Mouse (Mus musculus) embryo, embryonic 10.5 days (tissue): ENCODE measurements at regions not wholly inside any gene's neighbourhood (a gene's known extent, or its start where the extent isn't known, plus 50 kb on each side); places are given as distances from the start of the nearest gene placed in this dataset.
A peak's percentile ranks its signal among the peaks of the same experiment; 100 is the strongest.

Experiments used
- DNase-seq: peaks from one replicate; pipeline ENCODE4 v3.0.0-alpha.2; 2015; ENCODE audit warnings: low spot score

GRCm38 (mm10) chr2:137422656-137423055, 306.2 kb upstream of the Jag1 start:
- DNase-seq = no peak

DNA sequence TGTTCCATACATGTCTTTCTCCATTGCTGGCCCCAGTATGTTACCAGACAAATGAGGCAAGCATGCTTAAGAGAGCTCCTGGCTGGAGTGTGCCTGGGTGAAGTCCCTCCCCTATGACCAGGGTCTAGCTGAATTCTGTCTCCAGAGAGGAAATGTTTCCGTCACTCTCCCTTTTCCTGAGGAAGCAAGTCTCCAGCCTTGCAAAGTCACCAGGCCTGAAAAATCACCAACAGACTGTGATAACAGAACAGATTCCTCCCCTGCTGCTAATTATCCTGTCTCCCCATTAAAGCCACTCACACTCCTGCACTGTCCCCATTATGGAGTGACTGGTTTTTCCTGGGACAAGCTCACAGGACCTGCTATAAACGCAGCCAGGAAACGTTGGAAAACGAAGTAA, 303.2 kb upstream of the Jag1 start:
- DNase-seq = no peak

GRCm38 (mm10) chr2:137417691-137418090, 301.2 kb upstream of the Jag1 start:
- DNase-seq = no peak

DNA sequence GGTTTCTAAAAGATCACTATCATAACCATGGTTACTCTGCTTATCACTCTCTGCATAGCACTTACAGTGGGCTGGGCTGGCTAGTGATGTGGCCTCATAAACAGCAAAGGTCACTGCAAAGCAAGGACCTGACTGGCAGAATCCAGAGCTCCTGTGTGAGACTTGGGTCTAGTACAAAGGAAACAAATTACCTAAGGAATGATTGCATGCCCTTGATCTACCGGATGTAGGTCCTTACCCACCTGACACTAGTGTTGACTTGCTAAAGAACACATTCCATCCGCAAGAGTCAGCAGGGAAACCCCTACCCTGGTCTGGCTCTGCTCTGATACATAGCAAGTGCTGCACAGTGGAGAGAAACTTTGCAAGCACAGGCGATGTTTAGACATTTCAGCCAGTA, 297.0 kb upstream of the Jag1 start:
- no peak for DNase-seq

GRCm38 (mm10) chr2:137409611-137410010, 293.2 kb upstream of the Jag1 start:
- no peak for DNase-seq

DNA sequence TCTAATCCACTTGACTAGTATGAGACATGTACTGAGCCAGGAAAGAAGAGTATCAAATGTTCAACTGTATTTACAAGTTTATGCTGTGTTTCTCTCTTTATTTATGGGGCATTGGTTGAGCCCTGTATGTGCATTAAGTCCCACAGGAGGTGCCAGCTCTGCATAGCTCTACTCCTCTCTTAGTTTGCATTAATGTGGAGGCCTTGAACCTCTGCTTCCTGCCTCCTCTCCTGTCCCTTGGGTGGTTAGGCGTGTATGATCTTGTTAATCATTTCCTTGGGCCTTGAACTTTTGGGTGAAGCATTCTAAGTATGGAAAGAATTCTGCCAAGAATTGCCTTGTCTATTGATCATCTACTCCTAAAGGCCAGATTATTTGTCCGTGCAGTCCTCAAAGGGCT, 291.9 kb upstream of the Jag1 start:
- no peak for DNase-seq

GRCm38 (mm10) chr2:137393486-137393885, 277.0 kb upstream of the Jag1 start:
- peak; percentile 53 for DNase-seq

GRCm38 (mm10) chr2:137379816-137380215, 263.4 kb upstream of the Jag1 start:
- DNase-seq = no peak

DNA sequence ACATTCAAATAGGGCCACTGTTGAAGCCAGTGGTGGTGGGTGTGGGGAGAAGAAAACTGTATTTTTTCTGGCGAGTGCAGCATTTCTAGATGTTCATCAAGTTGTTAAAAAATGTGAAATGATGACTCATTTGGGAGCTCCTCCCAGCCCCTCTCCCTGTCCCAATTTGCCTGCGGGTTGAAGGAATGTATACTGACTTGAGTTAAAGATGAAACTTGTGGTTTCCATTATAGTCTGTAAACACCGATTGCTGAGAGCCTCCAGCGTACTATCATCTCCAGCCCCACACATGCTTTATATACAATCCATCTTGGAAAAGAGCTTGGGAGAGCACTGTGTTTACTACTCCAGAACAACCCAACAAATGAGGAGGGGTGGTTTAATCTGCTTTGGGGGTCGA, 258.9 kb upstream of the Jag1 start:
- DNase-seq = no peak

DNA sequence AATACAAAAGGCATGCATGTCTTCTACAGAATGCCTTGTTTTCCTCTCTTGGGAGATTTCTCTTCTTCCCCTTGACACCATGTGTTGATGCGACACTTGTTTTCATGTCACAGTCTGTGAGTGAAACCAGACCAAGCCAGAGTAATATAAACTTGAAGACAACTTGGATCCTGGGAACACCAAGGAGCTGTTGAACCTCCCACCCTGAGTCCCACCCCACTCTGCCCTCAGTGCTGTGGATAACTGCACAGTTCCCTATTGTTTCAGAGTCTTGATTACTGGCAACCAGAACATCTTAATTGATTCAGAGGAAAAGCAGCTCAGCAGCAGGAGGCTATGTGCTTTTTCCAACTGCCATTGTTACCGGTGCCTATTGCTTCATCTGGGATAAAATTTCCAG, 254.6 kb upstream of the Jag1 start:
- DNase-seq = no peak

DNA sequence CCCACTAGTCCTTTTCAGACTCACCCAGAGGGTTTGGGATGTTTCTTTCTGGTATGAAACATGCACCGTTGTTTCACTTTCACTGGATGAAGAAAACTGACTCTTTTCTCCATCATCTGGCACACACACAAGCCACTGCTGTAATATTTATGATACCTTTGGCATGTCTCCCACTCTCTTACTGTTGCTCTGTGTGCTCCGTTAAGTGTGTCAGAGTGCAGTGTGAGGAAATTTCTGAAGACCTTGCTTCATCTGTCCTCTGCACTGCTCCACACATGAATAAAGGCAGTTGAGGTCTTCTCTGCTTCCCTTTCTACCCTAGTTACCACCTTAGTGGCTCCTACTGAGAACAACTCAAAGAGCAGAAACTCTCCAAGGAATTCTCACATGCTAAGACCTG, 246.6 kb upstream of the Jag1 start:
- no peak for DNase-seq

DNA sequence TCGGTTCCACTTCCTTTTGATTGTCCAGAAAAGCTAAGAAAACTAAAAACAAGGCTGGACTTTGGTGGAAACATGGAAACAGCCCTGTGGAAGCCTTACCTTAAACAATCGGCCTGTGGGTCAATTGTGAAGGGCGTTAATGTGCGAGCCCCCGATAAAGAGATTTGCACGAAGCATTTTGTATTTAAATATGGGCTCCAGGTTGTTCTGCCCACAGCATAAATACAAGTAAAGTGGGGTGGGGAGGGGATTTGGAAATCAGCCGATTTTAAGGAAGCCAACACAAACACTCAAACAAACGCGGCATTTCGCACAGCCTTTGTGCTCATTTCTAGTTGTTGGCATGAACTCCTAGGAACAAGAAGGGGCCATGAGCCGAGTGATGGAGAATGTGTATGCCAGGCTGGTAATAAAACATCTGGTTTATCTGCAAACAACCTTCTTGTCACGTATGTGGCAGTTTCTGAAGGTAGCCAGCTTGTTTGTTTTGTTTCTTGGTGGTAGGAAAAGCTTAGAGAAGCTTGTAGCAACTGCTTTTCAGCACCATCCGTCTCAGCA, 240.8 kb upstream of the Jag1 start:
- DNase-seq = no peak

- DNase-seq = no peak
Observed at GRCm38 (mm10) chr2:137343736-137344135, 227.3 kb upstream of the Jag1 start.

DNA sequence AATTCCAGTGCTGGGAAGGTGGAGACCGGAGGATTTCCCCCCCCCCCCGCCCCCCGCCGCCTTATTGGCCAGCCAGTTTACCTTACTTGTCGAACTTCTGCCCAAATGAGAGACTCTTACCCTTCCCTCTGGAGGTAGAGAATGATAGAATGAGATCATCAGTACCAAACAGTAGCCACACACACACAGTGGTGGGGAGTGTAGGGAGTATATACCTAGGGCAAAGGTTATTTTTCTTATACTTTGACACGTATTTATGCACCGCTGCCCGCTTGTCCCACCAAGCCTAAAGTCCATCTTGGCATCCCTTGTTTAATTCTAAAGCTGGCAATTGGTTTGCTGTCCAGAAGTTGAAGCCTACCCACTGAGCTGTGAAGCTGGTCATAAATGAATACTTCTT, 213.6 kb upstream of the Jag1 start:
- DNase-seq = no peak

GRCm38 (mm10) chr2:137323445-137323844, 207.0 kb upstream of the Jag1 start:
- DNase-seq = no peak

- no peak for DNase-seq
Observed at GRCm38 (mm10) chr2:137310511-137310910, 194.1 kb upstream of the Jag1 start.

DNA sequence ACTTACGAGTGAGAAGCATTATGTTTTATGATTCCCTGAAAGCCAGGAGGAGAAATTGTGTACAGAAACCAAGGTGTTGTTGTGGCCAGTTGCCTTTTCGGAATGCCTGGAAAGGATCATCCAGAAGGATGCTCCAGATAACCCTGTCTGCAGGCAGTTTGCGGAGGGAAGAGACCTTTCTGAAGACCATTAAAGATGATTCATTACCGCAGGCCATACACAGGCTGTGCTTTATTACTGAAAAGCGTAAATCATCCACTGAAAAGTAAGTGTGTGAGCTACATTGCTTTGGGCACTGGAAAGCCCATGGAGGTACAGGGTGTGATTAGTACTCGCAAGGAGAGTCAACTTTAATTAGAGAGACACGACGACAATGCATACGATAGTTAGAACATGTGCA, 191.7 kb upstream of the Jag1 start:
- DNase-seq = peak; percentile 20

DNA sequence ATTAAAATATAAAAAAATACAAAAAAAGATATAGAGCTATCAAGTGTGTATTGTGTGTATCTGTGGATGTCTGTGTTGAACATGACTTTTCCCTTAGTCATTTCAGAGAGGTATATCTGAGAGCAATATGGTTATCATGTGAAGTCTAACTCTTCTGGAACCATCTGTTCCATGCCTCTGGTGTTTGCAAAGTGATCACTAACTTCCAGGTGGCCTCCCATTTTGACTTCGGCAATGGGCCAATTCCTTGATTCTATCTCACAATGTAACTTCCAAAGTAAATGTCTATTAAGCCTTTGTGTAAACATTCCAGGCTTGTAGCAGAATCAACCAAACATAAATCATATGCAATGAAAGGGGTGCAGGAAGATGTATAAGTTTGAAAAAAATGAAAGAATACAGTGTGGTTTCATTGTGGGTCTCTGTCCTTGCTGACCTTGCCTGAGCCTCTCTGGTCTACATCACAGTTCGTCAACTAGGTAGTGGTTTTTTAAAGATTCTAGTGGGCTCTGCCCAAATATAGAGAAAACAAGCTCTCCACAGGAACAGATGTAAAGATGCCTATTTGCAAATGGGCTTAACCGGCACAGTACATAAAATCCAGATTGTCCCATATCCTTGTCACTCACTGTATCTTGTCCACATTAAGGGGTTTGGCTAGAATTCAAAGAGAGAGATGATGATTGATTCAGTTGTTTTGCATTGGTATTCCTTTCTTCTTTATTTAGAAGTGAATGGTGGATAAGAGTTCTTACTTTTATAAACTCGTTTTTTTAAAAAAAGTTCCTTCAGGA, 185.2 kb upstream of the Jag1 start:
- no peak for DNase-seq

DNA sequence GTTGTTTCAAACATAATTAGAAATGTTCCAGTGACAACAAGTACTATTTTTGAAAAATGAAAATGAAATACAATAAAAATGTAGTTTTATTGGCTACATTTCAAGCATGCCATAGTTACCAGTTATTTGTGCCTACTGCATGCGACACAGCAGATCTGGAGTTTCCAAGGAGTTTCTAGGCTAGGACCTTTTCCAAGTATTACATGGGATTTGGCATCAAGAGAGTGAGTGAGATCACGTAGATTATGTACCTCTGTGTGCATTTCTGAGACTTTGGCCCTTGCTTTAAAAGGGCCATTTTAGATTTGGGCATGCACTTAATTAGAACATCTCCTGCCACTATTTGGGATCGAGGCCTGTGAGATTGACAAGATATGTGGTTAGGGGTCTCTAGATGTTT, 172.8 kb upstream of the Jag1 start:
- no peak for DNase-seq

- DNase-seq = no peak
Observed at GRCm38 (mm10) chr2:137271575-137272180, 155.2 kb upstream of the Jag1 start.

DNA sequence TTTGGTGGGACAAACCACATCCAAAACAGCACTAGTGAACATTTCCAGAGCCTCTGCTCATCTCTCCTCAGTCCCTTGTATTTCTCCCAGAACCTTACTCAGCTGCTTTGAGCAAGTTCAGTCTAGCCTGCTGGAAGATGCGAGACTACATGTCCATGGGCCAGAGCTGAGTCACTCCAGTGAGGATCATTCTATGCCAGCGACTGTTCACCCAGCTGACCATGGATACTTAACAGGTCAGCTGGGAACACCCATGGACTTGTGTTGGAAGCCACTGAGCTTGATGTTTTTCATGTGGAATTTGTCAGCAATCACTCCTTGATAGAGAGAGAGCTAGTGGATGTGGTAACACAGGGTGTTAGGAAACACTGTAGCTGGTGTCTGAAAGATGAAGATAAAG, 146.5 kb upstream of the Jag1 start:
- DNase-seq = no peak

DNA sequence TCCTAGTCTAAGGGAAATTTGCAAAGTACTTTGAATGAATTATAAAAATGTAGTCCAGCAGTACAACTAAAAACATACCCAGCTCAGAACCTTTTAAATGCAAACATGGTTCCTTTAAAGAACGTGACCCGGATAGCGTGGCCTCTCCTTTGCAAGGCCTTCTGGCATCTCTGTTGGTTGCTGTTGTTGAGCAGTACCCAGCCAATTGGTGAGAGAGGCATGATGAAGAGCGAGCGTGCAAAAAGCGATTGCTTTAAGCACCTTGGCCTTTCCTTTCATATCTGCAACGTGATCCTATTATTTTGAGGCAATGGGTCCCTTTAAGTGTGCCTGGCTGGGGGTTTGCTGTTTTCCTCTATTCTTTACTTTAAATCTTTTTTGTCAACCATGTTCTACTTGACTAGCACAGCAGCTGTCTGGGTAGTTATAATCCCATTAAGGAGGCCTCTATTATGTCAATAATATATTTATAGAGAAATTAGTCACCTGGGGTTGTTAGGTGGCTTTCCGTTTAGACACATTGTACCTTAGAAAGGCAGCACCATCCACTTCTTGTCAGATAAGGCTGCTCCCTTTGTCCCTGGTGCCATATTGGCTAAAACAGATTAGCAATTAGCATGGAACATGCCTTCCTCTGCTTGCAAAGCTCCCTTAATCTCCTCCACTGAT, 141.5 kb upstream of the Jag1 start:
- DNase-seq = no peak

GRCm38 (mm10) chr2:137247931-137248330, 131.5 kb upstream of the Jag1 start:
- DNase-seq = peak; percentile 51
